Mouse (Mus musculus): Measurements from ENCODE around the gene Ccnq.

- TF ChIP-seq CTCF (IDR thresholded peaks at IDR 0.05; ENCODE audit: low read depth) (no peak), EP300 (IDR thresholded peaks at IDR 0.05; ENCODE audit: low read depth) (no peak)
These were observed 31.3 kb upstream of the Ccnq start for GRCm38 (mm10) chr11:78782791-78783347.
